Mouse (Mus musculus): ENCODE measurements around the gene Zdhhc19. TPM values are rescaled to one million over a fixed set of nuclear protein-coding genes. Genes with fewer than 3 reads are reported as not detected.

The Zdhhc19 gene
- polyA plus RNA-seq, 1 experiment = not detected

- no peak for TF ChIP-seq GATA1 (IDR thresholded peaks at IDR 0.05; ENCODE audit: low read length)
Measured at GRCm38 (mm10) chr16:32550487-32550886, 54.4 kb downstream of the Zdhhc19 start.

GRCm38 (mm10) chr16:32551346-32551747, 55.3 kb downstream of the Zdhhc19 start:
- TF ChIP-seq GATA1 (IDR thresholded peaks at IDR 0.05; ENCODE audit: low read length) = no peak

- TF ChIP-seq GATA1 (IDR thresholded peaks at IDR 0.05; ENCODE audit: low read length) = no peak
Measured at GRCm38 (mm10) chr16:32555588-32555987, 59.5 kb downstream of the Zdhhc19 start.

GRCm38 (mm10) chr16:32559493-32559892, 63.4 kb downstream of the Zdhhc19 start:
- no peak for TF ChIP-seq GATA1 (IDR thresholded peaks at IDR 0.05; ENCODE audit: low read length)

GRCm38 (mm10) chr16:32563056-32563793, 67.2 kb downstream of the Zdhhc19 start:
- TF ChIP-seq GATA1 (IDR thresholded peaks at IDR 0.05; ENCODE audit: low read length) = no peak

GRCm38 (mm10) chr16:32567282-32567681, 71.2 kb downstream of the Zdhhc19 start:
- no peak for TF ChIP-seq GATA1 (IDR thresholded peaks at IDR 0.05; ENCODE audit: low read length)

GRCm38 (mm10) chr16:32568401-32568800, 72.3 kb downstream of the Zdhhc19 start:
- TF ChIP-seq GATA1 (IDR thresholded peaks at IDR 0.05; ENCODE audit: low read length) = no peak

- TF ChIP-seq GATA1 (IDR thresholded peaks at IDR 0.05; ENCODE audit: low read length) = no peak
Measured at GRCm38 (mm10) chr16:32570042-32570441, 74.0 kb downstream of the Zdhhc19 start.

GRCm38 (mm10) chr16:32572528-32572927, 76.5 kb downstream of the Zdhhc19 start:
- no peak for TF ChIP-seq GATA1 (IDR thresholded peaks at IDR 0.05; ENCODE audit: low read length)

GRCm38 (mm10) chr16:32586482-32586881, 90.4 kb downstream of the Zdhhc19 start:
- no peak for TF ChIP-seq GATA1 (IDR thresholded peaks at IDR 0.05; ENCODE audit: low read length)

- no peak for TF ChIP-seq GATA1 (IDR thresholded peaks at IDR 0.05; ENCODE audit: low read length)
Measured at GRCm38 (mm10) chr16:32588568-32588967, 92.5 kb downstream of the Zdhhc19 start.

- TF ChIP-seq GATA1 (IDR thresholded peaks at IDR 0.05; ENCODE audit: low read length) = no peak
Measured at GRCm38 (mm10) chr16:32591521-32591920, 95.5 kb downstream of the Zdhhc19 start.

GRCm38 (mm10) chr16:32593283-32593805, 97.3 kb downstream of the Zdhhc19 start:
- no peak for TF ChIP-seq GATA1 (IDR thresholded peaks at IDR 0.05; ENCODE audit: low read length)

- no peak for TF ChIP-seq GATA1 (IDR thresholded peaks at IDR 0.05; ENCODE audit: low read length)
Measured at GRCm38 (mm10) chr16:32593916-32594315, 97.9 kb downstream of the Zdhhc19 start.

GRCm38 (mm10) chr16:32594701-32595100, 98.6 kb downstream of the Zdhhc19 start:
- TF ChIP-seq GATA1 (IDR thresholded peaks at IDR 0.05; ENCODE audit: low read length) = no peak

- TF ChIP-seq GATA1 (IDR thresholded peaks at IDR 0.05; ENCODE audit: low read length) = no peak
Measured at GRCm38 (mm10) chr16:32595142-32595855, 99.2 kb downstream of the Zdhhc19 start.

All from G1E-ER4 (cell line).